Mouse (Mus musculus) heart, postnatal 0 days (tissue): ENCODE measurements around the gene Lsg1.

Experiments used
- CTCF ChIP-seq: IDR thresholded peaks from 2 replicates; pipeline ENCODE4 v1.5.1; 2016; ENCODE audit warnings: antibody characterized with exemption, control low read depth, low read depth
- EP300 ChIP-seq: IDR thresholded peaks from 2 replicates; pipeline ENCODE4 v1.6.1; 2016; ENCODE audit warnings: antibody characterized with exemption, low read depth

DNA sequence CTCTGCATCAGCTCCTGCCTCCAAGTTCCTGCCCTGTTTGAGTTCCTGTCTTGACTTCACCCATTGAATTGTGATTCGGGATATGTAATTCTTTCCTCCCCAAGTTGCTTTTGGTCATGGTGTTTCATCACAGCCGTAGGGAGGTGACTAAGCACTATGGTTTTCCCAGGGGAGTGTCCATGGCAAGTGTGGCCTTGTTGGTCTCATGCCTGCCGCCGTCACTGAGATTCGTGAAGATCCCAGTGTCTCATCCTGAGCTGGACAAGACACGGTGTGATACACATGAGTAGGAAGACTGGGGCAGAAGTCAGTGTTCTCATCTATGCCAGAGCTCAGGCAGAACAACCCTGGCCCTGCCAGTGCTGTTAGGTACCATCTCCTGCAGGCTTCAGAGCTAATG lies 62.9 kb downstream of the Lsg1 start:
- TF ChIP-seq EP300 (no peak), CTCF (no peak)
